Mouse (Mus musculus) small intestine, adult 2 months (tissue): ENCODE results near the gene Adgrg3.

Source experiments
- CTCF ChIP-seq: fragments of 200-500 bp; IDR thresholded peaks from 2 replicates; pipeline ENCODE4 v1.5.1; 2012; ENCODE audit warnings: low read depth, mild to moderate bottlenecking, control low read depth, inconsistent platforms, low read length, moderate library complexity, mixed read lengths; ENCODE audit not compliant: insufficient replicate concordance, insufficient read length; ENCODE audit errors: extremely low read depth
- POLR2A ChIP-seq: fragments of 200-500 bp; IDR thresholded peaks from 2 replicates; pipeline ENCODE4 v1.6.1; 2012; ENCODE audit warnings: low read depth, mild to moderate bottlenecking, control low read depth, inconsistent platforms, low read length, moderate library complexity

DNA sequence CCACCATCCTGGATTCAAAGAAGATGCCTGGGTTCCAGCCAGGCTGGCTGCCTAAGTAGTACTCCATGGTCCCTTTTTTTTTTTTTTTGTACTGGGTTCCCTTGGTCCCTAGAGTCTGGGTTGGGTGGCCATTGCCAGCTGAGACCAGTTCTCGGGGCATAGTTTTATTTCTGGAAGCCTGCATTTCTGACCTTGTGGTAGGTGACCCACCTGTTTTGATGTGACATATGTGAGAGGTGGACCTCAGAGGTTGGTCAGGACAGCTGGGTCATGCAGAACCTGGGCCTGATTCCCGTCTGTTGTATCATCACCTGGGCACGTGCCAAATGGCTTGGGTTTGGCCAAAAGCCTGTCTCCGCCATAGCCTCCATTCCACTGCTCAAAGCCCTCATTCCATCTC lies 27.8 kb upstream of the Adgrg3 start:
- TF ChIP-seq CTCF, result no peak
- no peak for TF ChIP-seq POLR2A
